Mouse (Mus musculus): ENCODE measurements around the gene Zdhhc19. TPM values are rescaled to one million over a fixed set of nuclear protein-coding genes. Genes with fewer than 3 reads are reported as not detected.

Zdhhc19 gene
- polyA plus RNA-seq, 1 experiment from 2014 or later: not detected

GRCm38 (mm10) chr16:32541338-32542179, 45.5 kb downstream of the Zdhhc19 start:
- Histone ChIP-seq H3K4me2 (no peak overlapping the region), H3K9me3 (ENCODE audit: control insufficient read depth, low read length) (no peaks in the 10 kb centered on the region), H3K36me3 (ENCODE audit: control insufficient read depth, insufficient read depth, low read length) (no peaks in the 10 kb centered on the region), H3K9ac (ENCODE audit: low read depth, low read length) (no peak overlapping the region), H3K4me1 (replicated peaks; ENCODE audit: control insufficient read depth, insufficient read depth, low read length) (peaks cover 19% of the 10 kb centered on the region), H3K27ac (ENCODE audit: low read depth, low read length) (0 out of 2 replicates have a peak overlapping the region, but pooled peaks have one; percentile 16), H3K27me3 (replicated peaks; ENCODE audit: control insufficient read depth, insufficient read depth, low read length) (no peaks in the 10 kb centered on the region; the same call in 1 of the 2 replicates), H3K4me3 (ENCODE audit: low read depth, low read length) (no peak overlapping the region)
- WGBS: 62% methylated on average over 6 of the region's 6 CpGs
- ATAC-seq (replicated peaks; ENCODE audit: low FRiP score) (peak; percentile 81), DNase-seq (ENCODE audit: low spot score) (no peak)

GRCm38 (mm10) chr16:32543422-32543821, 47.4 kb downstream of the Zdhhc19 start:
- H3K9me3 ChIP-seq (ENCODE audit: control insufficient read depth, low read length): no peaks in the 10 kb centered on the region
- no peaks in the 10 kb centered on the region for H3K36me3 ChIP-seq (ENCODE audit: control insufficient read depth, insufficient read depth, low read length)
- no peaks in the 10 kb centered on the region; the same call in 1 of the 2 replicates for H3K27me3 ChIP-seq (replicated peaks; ENCODE audit: control insufficient read depth, insufficient read depth, low read length)
- peaks cover 21% of the 10 kb centered on the region for H3K4me1 ChIP-seq (replicated peaks; ENCODE audit: control insufficient read depth, insufficient read depth, low read length)
- ATAC-seq (replicated peaks; ENCODE audit: low FRiP score) (no peak), DNase-seq (ENCODE audit: low spot score) (no peak)
- 79% methylated on average over 3 of the region's 3 CpGs for WGBS
- no peak overlapping the region for H3K4me2 ChIP-seq
- H3K27ac ChIP-seq (ENCODE audit: low read depth, low read length): no peak overlapping the region
- no peak overlapping the region for H3K4me3 ChIP-seq (ENCODE audit: low read depth, low read length)
- no peak overlapping the region for H3K9ac ChIP-seq (ENCODE audit: low read depth, low read length)

GRCm38 (mm10) chr16:32547156-32548068, 51.3 kb downstream of the Zdhhc19 start:
- Histone ChIP-seq H3K27me3 (replicated peaks; ENCODE audit: control insufficient read depth, insufficient read depth, low read length) (no peaks in the 10 kb centered on the region; the same call in 1 of the 2 replicates), H3K9me3 (ENCODE audit: control insufficient read depth, low read length) (no peaks in the 10 kb centered on the region), H3K4me1 (replicated peaks; ENCODE audit: control insufficient read depth, insufficient read depth, low read length) (peaks cover 7% of the 10 kb centered on the region), H3K4me3 (ENCODE audit: low read depth, low read length) (no peak overlapping the region), H3K27ac (ENCODE audit: low read depth, low read length) (no peak overlapping the region; the same call in 1 of the 2 replicates), H3K9ac (ENCODE audit: low read depth, low read length) (peak overlapping the region; percentile 13; the same call in 1 of the 2 replicates), H3K36me3 (ENCODE audit: control insufficient read depth, insufficient read depth, low read length) (no peaks in the 10 kb centered on the region), H3K4me2 (peak overlapping the region; percentile 29; the same call in 1 of the 2 replicates)
- DNase-seq (ENCODE audit: low spot score): no peak
- ATAC-seq (replicated peaks; ENCODE audit: low FRiP score): no peak
- WGBS: 32% methylated on average over 10 of the region's 10 CpGs

DNA sequence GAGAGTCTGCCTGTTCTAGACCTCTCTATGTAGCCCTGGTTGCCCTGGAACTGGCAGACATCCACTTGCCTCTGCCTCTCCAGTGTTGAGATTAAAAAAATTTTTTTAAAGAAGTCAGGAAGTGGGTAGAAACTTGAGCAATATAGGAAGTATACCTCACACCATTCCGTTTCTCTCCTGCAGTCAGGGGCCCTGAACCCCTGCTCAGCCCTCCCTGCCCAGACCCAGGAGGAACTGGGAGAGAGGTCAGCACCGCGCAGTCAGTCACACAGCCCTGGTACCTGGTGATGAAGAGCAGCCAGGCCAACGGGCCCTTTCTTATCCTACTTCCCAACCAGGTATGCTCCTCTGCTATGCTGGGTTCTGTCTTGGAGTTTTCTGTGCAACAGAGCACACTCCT, 54.0 kb downstream of the Zdhhc19 start:
- ATAC-seq (replicated peaks; ENCODE audit: low FRiP score) (no peak), DNase-seq (ENCODE audit: low spot score) (no peak)
- Histone ChIP-seq H3K9ac (ENCODE audit: low read depth, low read length) (no peak overlapping the region), H3K4me2 (no peak overlapping the region), H3K36me3 (ENCODE audit: control insufficient read depth, insufficient read depth, low read length) (no peaks in the 10 kb centered on the region), H3K27ac (ENCODE audit: low read depth, low read length) (no peak overlapping the region), H3K27me3 (replicated peaks; ENCODE audit: control insufficient read depth, insufficient read depth, low read length) (no peaks in the 10 kb centered on the region; the same call in 1 of the 2 replicates), H3K4me3 (ENCODE audit: low read depth, low read length) (no peak overlapping the region), H3K9me3 (ENCODE audit: control insufficient read depth, low read length) (no peaks in the 10 kb centered on the region), H3K4me1 (replicated peaks; ENCODE audit: control insufficient read depth, insufficient read depth, low read length) (peaks cover 7% of the 10 kb centered on the region)
- WGBS: 69% methylated on average over 4 of the region's 4 CpGs

DNA sequence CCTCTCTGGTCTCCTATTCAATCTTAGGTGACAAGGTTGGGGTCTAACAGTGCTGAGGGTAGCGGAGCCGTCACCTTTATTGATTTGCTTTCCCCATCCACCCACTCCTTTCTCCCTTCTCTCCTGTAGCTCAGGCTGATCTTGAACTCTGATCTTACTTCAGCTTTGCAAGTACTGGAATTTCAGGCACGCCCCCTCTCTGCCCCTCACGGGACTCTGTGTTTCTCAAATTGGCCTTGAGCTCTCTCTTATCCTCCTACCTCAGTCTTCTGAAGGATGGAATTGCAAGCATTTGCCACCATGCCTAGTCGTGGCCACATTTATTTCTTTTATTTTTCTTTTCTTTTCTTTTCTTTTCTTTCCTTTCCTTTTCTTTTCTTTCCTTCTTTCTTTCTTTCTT, 54.4 kb downstream of the Zdhhc19 start:
- DNase-seq (ENCODE audit: low spot score) (no peak), ATAC-seq (replicated peaks; ENCODE audit: low FRiP score) (no peak)
- Histone ChIP-seq H3K4me3 (ENCODE audit: low read depth, low read length) (no peak overlapping the region), H3K27ac (ENCODE audit: low read depth, low read length) (no peak overlapping the region), H3K9ac (ENCODE audit: low read depth, low read length) (no peak overlapping the region), H3K9me3 (ENCODE audit: control insufficient read depth, low read length) (no peaks in the 10 kb centered on the region), H3K4me1 (replicated peaks; ENCODE audit: control insufficient read depth, insufficient read depth, low read length) (peaks cover 7% of the 10 kb centered on the region), H3K36me3 (ENCODE audit: control insufficient read depth, insufficient read depth, low read length) (no peaks in the 10 kb centered on the region), H3K27me3 (replicated peaks; ENCODE audit: control insufficient read depth, insufficient read depth, low read length) (no peaks in the 10 kb centered on the region; the same call in 1 of the 2 replicates), H3K4me2 (no peak overlapping the region)
- WGBS: 84% methylated on average over 5 of the region's 5 CpGs

DNA sequence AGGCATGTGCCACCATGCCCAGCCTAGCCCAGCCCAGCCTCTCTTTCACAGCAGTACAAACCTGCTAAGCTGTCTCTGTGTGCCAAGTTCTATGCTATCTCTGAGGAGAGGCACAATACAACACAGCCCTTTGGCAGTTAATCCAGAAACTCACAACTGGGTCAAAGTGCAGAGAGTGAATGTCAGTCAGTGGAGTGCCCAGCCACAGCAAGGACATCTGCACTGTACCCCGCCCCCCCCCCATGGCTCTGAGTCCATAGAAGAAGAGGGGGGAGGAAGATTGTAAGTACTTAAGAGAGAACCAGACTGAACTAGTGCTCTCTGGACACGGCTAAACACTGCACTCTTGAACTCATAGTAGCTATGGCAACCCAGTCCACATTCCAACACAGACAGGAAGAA, 55.3 kb downstream of the Zdhhc19 start:
- Histone ChIP-seq H3K4me1 (replicated peaks; ENCODE audit: control insufficient read depth, insufficient read depth, low read length) (peaks cover 7% of the 10 kb centered on the region), H3K27ac (ENCODE audit: low read depth, low read length) (no peak overlapping the region), H3K9me3 (ENCODE audit: control insufficient read depth, low read length) (no peaks in the 10 kb centered on the region), H3K4me2 (no peak overlapping the region), H3K36me3 (ENCODE audit: control insufficient read depth, insufficient read depth, low read length) (no peaks in the 10 kb centered on the region), H3K4me3 (ENCODE audit: low read depth, low read length) (no peak overlapping the region), H3K9ac (ENCODE audit: low read depth, low read length) (no peak overlapping the region), H3K27me3 (replicated peaks; ENCODE audit: control insufficient read depth, insufficient read depth, low read length) (no peaks in the 10 kb centered on the region; the same call in 1 of the 2 replicates)
- 55% methylated on average over 2 of the region's 2 CpGs for WGBS
- DNase-seq (ENCODE audit: low spot score) (no peak), ATAC-seq (replicated peaks; ENCODE audit: low FRiP score) (no peak)

DNA sequence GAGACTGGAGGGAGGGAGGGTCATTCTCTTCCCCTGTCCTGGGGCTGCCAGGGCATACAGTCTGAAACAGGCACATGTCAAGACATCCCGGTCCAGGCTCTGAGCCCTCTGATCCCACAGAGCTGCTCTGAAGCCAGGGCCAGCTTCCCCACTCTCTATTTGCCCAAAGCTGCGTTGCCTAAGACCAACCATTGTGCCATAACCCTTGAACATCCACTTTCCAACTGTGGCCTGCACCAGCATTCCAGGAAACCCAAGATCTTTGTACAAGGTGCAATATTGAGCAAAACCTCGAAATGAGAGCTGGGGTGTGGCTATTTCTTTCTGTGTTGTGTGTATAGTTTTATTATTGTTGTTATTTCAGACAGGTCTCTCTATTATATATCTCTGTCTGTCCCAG, 59.5 kb downstream of the Zdhhc19 start:
- 68% methylated on average over 3 of the region's 3 CpGs for WGBS
- no peak for DNase-seq (ENCODE audit: low spot score)
- Histone ChIP-seq H3K36me3 (ENCODE audit: control insufficient read depth, insufficient read depth, low read length) (no peaks in the 10 kb centered on the region), H3K27me3 (replicated peaks; ENCODE audit: control insufficient read depth, insufficient read depth, low read length) (no peaks in the 10 kb centered on the region), H3K4me1 (replicated peaks; ENCODE audit: control insufficient read depth, insufficient read depth, low read length) (no peaks in the 10 kb centered on the region), H3K9ac (ENCODE audit: low read depth, low read length) (no peak overlapping the region), H3K27ac (ENCODE audit: low read depth, low read length) (no peak overlapping the region), H3K9me3 (ENCODE audit: control insufficient read depth, low read length) (no peaks in the 10 kb centered on the region), H3K4me2 (no peak overlapping the region), H3K4me3 (ENCODE audit: low read depth, low read length) (no peak overlapping the region)
- ATAC-seq (replicated peaks; ENCODE audit: low FRiP score): no peak

GRCm38 (mm10) chr16:32559493-32559892, 63.4 kb downstream of the Zdhhc19 start:
- Histone ChIP-seq H3K27me3 (replicated peaks; ENCODE audit: control insufficient read depth, insufficient read depth, low read length) (no peaks in the 10 kb centered on the region), H3K4me1 (replicated peaks; ENCODE audit: control insufficient read depth, insufficient read depth, low read length) (no peaks in the 10 kb centered on the region), H3K36me3 (ENCODE audit: control insufficient read depth, insufficient read depth, low read length) (no peaks in the 10 kb centered on the region), H3K4me3 (ENCODE audit: low read depth, low read length) (no peak overlapping the region), H3K4me2 (no peak overlapping the region), H3K9ac (ENCODE audit: low read depth, low read length) (no peak overlapping the region), H3K9me3 (ENCODE audit: control insufficient read depth, low read length) (no peaks in the 10 kb centered on the region), H3K27ac (ENCODE audit: low read depth, low read length) (no peak overlapping the region)
- DNase-seq (ENCODE audit: low spot score): no peak
- WGBS: 70% methylated on average over 4 of the region's 4 CpGs
- ATAC-seq (replicated peaks; ENCODE audit: low FRiP score): no peak
